Mouse (Mus musculus) heart, postnatal 0 days (tissue): ENCODE results near the gene Chga. TPM values are rescaled to one million over a fixed set of nuclear protein-coding genes. Genes with fewer than 3 reads are reported as not detected.
A peak's percentile ranks its signal among the peaks of the same experiment; 100 is the strongest.

ENCODE experiments used
- ATAC-seq: fragments of 200-750 bp; cut with Nextera tagmentation; 2 replicates; pipeline ENCODE4 v1.8.0; 2017; ENCODE audit warnings: low read depth, moderate number of reproducible peaks, moderate library complexity; ENCODE audit not compliant: insufficient read depth
- DNase-seq: peaks from one replicate; pipeline ENCODE4 v3.0.0-alpha.2; 2016; ENCODE audit warnings: low spot score
- H3K27ac ChIP-seq: fragments of 300-500 bp; sonication (generic); 2 replicates; pipeline ENCODE4 v1.5.1; 2014; ENCODE audit warnings: low read depth, mild to moderate bottlenecking
- H3K27me3 ChIP-seq: fragments of 300-500 bp; sonication (generic); 2 replicates; pipeline ENCODE4 v1.6.1; 2014; ENCODE audit warnings: low read length, mixed read lengths; ENCODE audit not compliant: control insufficient read depth, insufficient read depth
- H3K36me3 ChIP-seq: fragments of 300-500 bp; sonication (generic); replicated peaks from 2 replicates; pipeline ENCODE4 v1.6.1; 2014; ENCODE audit warnings: low read length, mixed read lengths; ENCODE audit not compliant: control insufficient read depth, insufficient read depth
- H3K4me1 ChIP-seq: fragments of 300-500 bp; sonication (generic); 2 replicates; pipeline ENCODE4 v1.6.1; 2014; ENCODE audit warnings: antibody characterized with exemption; ENCODE audit not compliant: control insufficient read depth, insufficient read depth
- H3K4me2 ChIP-seq: fragments of 300-500 bp; sonication (generic); 2 replicates; pipeline ENCODE4 v1.6.1; 2014; ENCODE audit warnings: low read depth, mild to moderate bottlenecking, low read length, moderate library complexity
- H3K4me3 ChIP-seq: fragments of 300-500 bp; sonication (generic); 2 replicates; pipeline ENCODE4 v1.5.1; 2014; ENCODE audit warnings: low read depth, low read length
- H3K9ac ChIP-seq: fragments of 300-500 bp; sonication (generic); replicated peaks from 2 replicates; pipeline ENCODE4 v1.6.1; 2014; ENCODE audit warnings: low read depth, low read length, mixed read lengths
- H3K9me3 ChIP-seq: fragments of 300-500 bp; sonication (generic); replicated peaks from 2 replicates; pipeline ENCODE4 v1.6.1; 2016; ENCODE audit warnings: low read length; ENCODE audit not compliant: control insufficient read depth
- CTCF ChIP-seq: IDR thresholded peaks from 2 replicates; pipeline ENCODE4 v1.5.1; 2016; ENCODE audit warnings: antibody characterized with exemption, control low read depth, low read depth
- EP300 ChIP-seq: IDR thresholded peaks from 2 replicates; pipeline ENCODE4 v1.6.1; 2016; ENCODE audit warnings: antibody characterized with exemption, low read depth
- WGBS: fragments of 180-500 bp; shearing (Covaris S2); extraction: QIAGEN DNeasy Blood & Tissue Kit; methylation state at CpG from one replicate; pipeline ENCODE4 v1.1.7; 2014; 5-methylcytosine and 5-hydroxymethylcytosine counted together
- polyA plus RNA-seq: library from polyadenylated mRNA; unstranded; fragments of >200 nt; fragmentation: Nextera tagmentation; extraction: Ambion mirVana; gene quantifications from 2 replicates; pipeline ENCODE4 v1.2.1, GENCODE M21; 2015
- total RNA-seq: library from RNA; depleted of rRNA; stranded (reverse); fragments of >200 nt; gene quantifications from 2 replicates; pipeline ENCODE4 v1.2.3, GENCODE M21; 2014; ENCODE audit warnings: low replicate concordance

The Chga gene
- total and polyA plus RNA-seq, 2 experiments from 2014 or later, result not detected

- Histone ChIP-seq H3K4me1 (peaks cover 38% of the 10 kb centered on the region), H3K27me3 (no peaks in the 10 kb centered on the region), H3K4me3 (no peak overlapping the region), H3K4me2 (no peak overlapping the region), H3K36me3 (no peaks in the 10 kb centered on the region), H3K27ac (no peak overlapping the region), H3K9me3 (peaks cover 5% of the 10 kb centered on the region; the same call in 1 of the 2 replicates), H3K9ac (no peak overlapping the region)
- DNase-seq (no peak), ATAC-seq (no peak)
- WGBS, result 86% methylated on average over 9 of the region's 9 CpGs
- TF ChIP-seq CTCF, result no peak
Observed at GRCm38 (mm10) chr12:102594627-102595026, 39.9 kb downstream of the Chga start.

GRCm38 (mm10) chr12:102596410-102596809 is 41.6 kb downstream of the Chga start:
- DNase-seq, result no peak

GRCm38 (mm10) chr12:102597466-102597865 is 42.7 kb downstream of the Chga start:
- no peaks in the 10 kb centered on the region for H3K36me3 ChIP-seq
- no peak overlapping the region for H3K4me3 ChIP-seq
- ATAC-seq (peak; percentile 83), DNase-seq (peak; percentile 70)
- WGBS, result 14% methylated on average over 4 of the region's 4 CpGs
- H3K9ac ChIP-seq, result no peak overlapping the region
- peaks cover 5% of the 10 kb centered on the region; the same call in 1 of the 2 replicates for H3K9me3 ChIP-seq
- H3K27ac ChIP-seq, result peak overlapping the region; percentile 73
- no peak overlapping the region for H3K4me2 ChIP-seq
- no peaks in the 10 kb centered on the region for H3K27me3 ChIP-seq
- TF ChIP-seq CTCF (no peak), EP300 (no peak)
- peaks cover 41% of the 10 kb centered on the region for H3K4me1 ChIP-seq

More at GRCm38 (mm10) chr12:102596410-102596809, 41.6 kb downstream of the Chga start:
- H3K9me3 ChIP-seq, result peaks cover 5% of the 10 kb centered on the region; the same call in 1 of the 2 replicates
- no peak for ATAC-seq
- WGBS, result 57% methylated on average over 7 of the region's 7 CpGs
- no peak overlapping the region for H3K9ac ChIP-seq
- no peak overlapping the region for H3K4me3 ChIP-seq
- H3K27ac ChIP-seq, result peak overlapping the region; percentile 73
- H3K4me1 ChIP-seq, result peaks cover 41% of the 10 kb centered on the region
- H3K27me3 ChIP-seq, result no peaks in the 10 kb centered on the region
- H3K36me3 ChIP-seq, result no peaks in the 10 kb centered on the region
- H3K4me2 ChIP-seq, result no peak overlapping the region
- TF ChIP-seq CTCF (peak; percentile 10; the same call in 1 of the 2 replicates), EP300 (no peak)

GRCm38 (mm10) chr12:102598535-102598934 is 43.8 kb downstream of the Chga start:
- 91% methylated on average over 3 of the region's 3 CpGs for WGBS
- ATAC-seq, result no peak
- Histone ChIP-seq H3K27ac (no peak overlapping the region), H3K9ac (no peak overlapping the region), H3K36me3 (no peaks in the 10 kb centered on the region), H3K27me3 (no peaks in the 10 kb centered on the region), H3K4me3 (no peak overlapping the region), H3K4me1 (peaks cover 37% of the 10 kb centered on the region), H3K9me3 (peaks cover 5% of the 10 kb centered on the region; the same call in 1 of the 2 replicates), H3K4me2 (no peak overlapping the region)
- TF ChIP-seq CTCF (no peak), EP300 (no peak)
- no peak for DNase-seq

- WGBS, result 57% methylated on average over 7 of the region's 7 CpGs
- H3K4me1 ChIP-seq, result peaks cover 25% of the 10 kb centered on the region
- no peak overlapping the region for H3K4me2 ChIP-seq
- no peak overlapping the region for H3K9ac ChIP-seq
- TF ChIP-seq EP300, result no peak
- TF ChIP-seq CTCF, result no peak
- H3K36me3 ChIP-seq, result no peaks in the 10 kb centered on the region
- no peak overlapping the region for H3K4me3 ChIP-seq
- DNase-seq (no peak), ATAC-seq (no peak)
- no peaks in the 10 kb centered on the region for H3K27me3 ChIP-seq
- no peak overlapping the region for H3K27ac ChIP-seq
- H3K9me3 ChIP-seq, result peaks cover 5% of the 10 kb centered on the region; the same call in 1 of the 2 replicates
Observed at GRCm38 (mm10) chr12:102599801-102600200, 45.0 kb downstream of the Chga start.

GRCm38 (mm10) chr12:102600345-102600744 is 45.6 kb downstream of the Chga start:
- Histone ChIP-seq H3K27me3 (no peaks in the 10 kb centered on the region), H3K27ac (no peak overlapping the region), H3K9me3 (peaks cover 5% of the 10 kb centered on the region; the same call in 1 of the 2 replicates), H3K9ac (no peak overlapping the region), H3K4me1 (peaks cover 25% of the 10 kb centered on the region), H3K4me2 (no peak overlapping the region), H3K4me3 (no peak overlapping the region), H3K36me3 (no peaks in the 10 kb centered on the region)
- ATAC-seq (no peak), DNase-seq (no peak)
- TF ChIP-seq CTCF, result no peak
- no peak for TF ChIP-seq EP300
- 75% methylated on average over 6 of the region's 6 CpGs for WGBS
